Mouse (Mus musculus): ENCODE measurements around the gene 9430038I01Rik. TPM values are rescaled to one million over a fixed set of nuclear protein-coding genes. Genes with fewer than 3 reads are reported as not detected.

9430038I01Rik gene
- polyA plus RNA-seq, 1 experiment from 2014 or later = 29.4 TPM

DNA sequence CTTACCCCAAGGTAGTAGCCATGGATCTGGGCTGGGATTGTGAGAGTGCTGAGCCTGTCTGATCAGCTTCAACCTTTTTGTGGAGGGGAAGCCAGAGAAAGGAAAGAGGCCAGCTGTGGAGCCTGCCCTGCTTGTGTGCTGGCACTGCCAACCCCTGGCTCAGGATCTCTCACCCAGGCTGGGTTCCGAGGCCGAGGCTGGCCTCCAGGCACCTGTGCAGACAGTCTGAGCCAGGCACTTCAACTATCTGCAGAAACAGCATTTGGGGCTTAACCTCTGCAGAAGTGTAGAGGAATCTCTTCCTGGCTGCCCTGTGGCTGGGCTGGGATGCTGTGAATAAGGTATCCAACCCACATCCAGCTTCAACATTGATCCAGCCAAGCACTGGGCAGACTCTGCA, 76.6 kb downstream of the 9430038I01Rik start:
- peaks cover 3% of the 10 kb centered on the region; the same call in 1 of the 2 replicates for H3K27me3 ChIP-seq (ENCODE audit: control insufficient read depth, insufficient read depth, low read length)
- 100% methylated on average over 2 of the region's 2 CpGs for WGBS
- no peak overlapping the region for H3K4me2 ChIP-seq (replicated peaks; ENCODE audit: low read depth, low read length)
- no peaks in the 10 kb centered on the region for H3K9me3 ChIP-seq (ENCODE audit: control insufficient read depth, low read length)
- no peak overlapping the region for H3K9ac ChIP-seq (ENCODE audit: low read depth, low read length)
- no peaks in the 10 kb centered on the region for H3K4me1 ChIP-seq (ENCODE audit: control insufficient read depth, insufficient read depth, low read length)
- H3K27ac ChIP-seq (ENCODE audit: low read depth, low read length) = no peak overlapping the region
- H3K4me3 ChIP-seq (ENCODE audit: low read length) = no peak overlapping the region
- no peak for ATAC-seq (ENCODE audit: low FRiP score, low TSS enrichment)
- H3K36me3 ChIP-seq (ENCODE audit: control insufficient read depth, insufficient read depth, low read length) = no peaks in the 10 kb centered on the region

Other genes with a start within 250 kb of the 9430038I01Rik start
- gene Ebf3, start 96.3 kb downstream of the 9430038I01Rik start, polyA plus RNA-seq (2014; fragmentation: Nextera tagmentation; extraction: Ambion mirVana) = 1.8 and 2.3 TPM in 2 replicates
- gene Glrx3, start 26.9 kb upstream of the 9430038I01Rik start, polyA plus RNA-seq (2014; fragmentation: Nextera tagmentation; extraction: Ambion mirVana) = 289 and 319 TPM in 2 replicates